Mouse (Mus musculus) heart, postnatal 0 days (tissue): ENCODE results near the gene Esrrg. TPM values are rescaled to one million over a fixed set of nuclear protein-coding genes. Genes with fewer than 3 reads are reported as not detected.

Experiments
- ATAC-seq: fragments of 200-750 bp; cut with Nextera tagmentation; 2 replicates; pipeline ENCODE4 v1.8.0; 2017; ENCODE audit warnings: low read depth, moderate number of reproducible peaks, moderate library complexity; ENCODE audit not compliant: insufficient read depth
- DNase-seq: peaks from one replicate; pipeline ENCODE4 v3.0.0-alpha.2; 2016; ENCODE audit warnings: low spot score
- H3K27ac ChIP-seq: fragments of 300-500 bp; sonication (generic); 2 replicates; pipeline ENCODE4 v1.5.1; 2014; ENCODE audit warnings: low read depth, mild to moderate bottlenecking
- H3K27me3 ChIP-seq: fragments of 300-500 bp; sonication (generic); 2 replicates; pipeline ENCODE4 v1.6.1; 2014; ENCODE audit warnings: low read length, mixed read lengths; ENCODE audit not compliant: control insufficient read depth, insufficient read depth
- H3K36me3 ChIP-seq: fragments of 300-500 bp; sonication (generic); replicated peaks from 2 replicates; pipeline ENCODE4 v1.6.1; 2014; ENCODE audit warnings: low read length, mixed read lengths; ENCODE audit not compliant: control insufficient read depth, insufficient read depth
- H3K4me1 ChIP-seq: fragments of 300-500 bp; sonication (generic); 2 replicates; pipeline ENCODE4 v1.6.1; 2014; ENCODE audit warnings: antibody characterized with exemption; ENCODE audit not compliant: control insufficient read depth, insufficient read depth
- H3K4me2 ChIP-seq: fragments of 300-500 bp; sonication (generic); 2 replicates; pipeline ENCODE4 v1.6.1; 2014; ENCODE audit warnings: low read depth, mild to moderate bottlenecking, low read length, moderate library complexity
- H3K4me3 ChIP-seq: fragments of 300-500 bp; sonication (generic); 2 replicates; pipeline ENCODE4 v1.5.1; 2014; ENCODE audit warnings: low read depth, low read length
- H3K9ac ChIP-seq: fragments of 300-500 bp; sonication (generic); replicated peaks from 2 replicates; pipeline ENCODE4 v1.6.1; 2014; ENCODE audit warnings: low read depth, low read length, mixed read lengths
- H3K9me3 ChIP-seq: fragments of 300-500 bp; sonication (generic); replicated peaks from 2 replicates; pipeline ENCODE4 v1.6.1; 2016; ENCODE audit warnings: low read length; ENCODE audit not compliant: control insufficient read depth
- CTCF ChIP-seq: IDR thresholded peaks from 2 replicates; pipeline ENCODE4 v1.5.1; 2016; ENCODE audit warnings: antibody characterized with exemption, control low read depth, low read depth
- EP300 ChIP-seq: IDR thresholded peaks from 2 replicates; pipeline ENCODE4 v1.6.1; 2016; ENCODE audit warnings: antibody characterized with exemption, low read depth
- WGBS: fragments of 180-500 bp; shearing (Covaris S2); extraction: QIAGEN DNeasy Blood & Tissue Kit; methylation state at CpG from one replicate; pipeline ENCODE4 v1.1.7; 2014; 5-methylcytosine and 5-hydroxymethylcytosine counted together
- polyA plus RNA-seq: library from polyadenylated mRNA; unstranded; fragments of >200 nt; fragmentation: Nextera tagmentation; extraction: Ambion mirVana; gene quantifications from 2 replicates; pipeline ENCODE4 v1.2.1, GENCODE M21; 2015
- total RNA-seq: library from RNA; depleted of rRNA; stranded (reverse); fragments of >200 nt; gene quantifications from 2 replicates; pipeline ENCODE4 v1.2.3, GENCODE M21; 2014; ENCODE audit warnings: low replicate concordance

Esrrg gene
- total and polyA plus RNA-seq, 2 experiments from 2014 or later = 11.5 to 16.8 TPM

DNA sequence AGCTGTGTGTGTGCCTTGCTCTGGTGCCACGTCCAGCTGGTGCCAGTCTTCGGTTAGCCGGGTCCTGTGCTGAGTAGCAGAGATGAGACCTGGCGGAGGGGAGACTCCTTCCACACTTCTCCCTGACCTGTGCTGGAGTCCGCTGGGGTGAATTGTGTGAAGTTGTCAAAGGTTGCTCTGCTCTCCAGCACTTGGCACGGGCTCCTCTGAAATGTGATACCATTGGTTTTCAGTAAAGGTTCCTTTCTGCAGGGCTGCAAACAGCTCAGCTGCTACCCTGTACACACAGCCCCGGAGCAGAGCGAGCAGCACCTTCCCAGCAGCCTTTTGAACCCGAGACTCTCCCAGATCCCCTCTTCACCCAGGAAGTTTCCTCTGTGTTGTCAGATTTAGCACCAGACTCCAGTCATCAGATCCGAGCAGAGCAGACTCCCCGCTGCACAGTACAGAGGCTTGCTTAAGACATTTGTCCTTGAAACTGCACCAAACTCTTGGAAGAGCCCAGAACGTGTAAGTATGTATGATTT is 53.6 kb downstream of the Esrrg start:
- Histone ChIP-seq H3K9me3 (no peaks in the 10 kb centered on the region), H3K27me3 (no peaks in the 10 kb centered on the region), H3K36me3 (no peaks in the 10 kb centered on the region), H3K27ac (peak overlapping the region; percentile 59), H3K4me2 (peak overlapping the region; percentile 53), H3K9ac (no peak overlapping the region; the same call in 1 of the 2 replicates), H3K4me1 (peaks cover 9% of the 10 kb centered on the region; the same call in 1 of the 2 replicates), H3K4me3 (peak overlapping the region; percentile 31)
- ATAC-seq = peak; percentile 67
- TF ChIP-seq EP300 (no peak), CTCF (no peak)
- WGBS = 24% methylated on average over 12 of the region's 12 CpGs
- peak; percentile 55 for DNase-seq

DNA sequence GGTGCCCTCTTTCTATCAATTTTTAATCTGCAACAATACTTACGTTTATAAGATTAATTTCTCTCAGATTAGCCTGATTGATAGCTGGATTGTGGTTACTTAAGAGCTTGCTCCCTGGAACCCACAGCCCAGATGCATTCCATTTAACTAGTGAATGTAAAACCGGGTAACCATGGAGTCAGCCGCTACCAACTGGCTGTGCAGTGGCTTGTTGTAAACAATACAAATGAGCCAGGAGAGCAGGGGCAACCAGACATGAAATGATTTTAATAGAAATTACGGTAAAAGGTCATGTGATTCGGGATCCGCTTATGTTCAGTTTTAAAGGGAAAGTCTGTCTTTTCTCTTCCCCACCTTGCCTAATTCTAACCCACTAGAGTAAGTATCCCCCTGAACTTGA is 54.8 kb downstream of the Esrrg start:
- WGBS = 81% methylated on average over 6 of the region's 6 CpGs
- Histone ChIP-seq H3K4me2 (peak overlapping the region; percentile 53), H3K9me3 (no peaks in the 10 kb centered on the region), H3K36me3 (no peaks in the 10 kb centered on the region), H3K27ac (no peak overlapping the region), H3K4me1 (peaks cover 9% of the 10 kb centered on the region; the same call in 1 of the 2 replicates), H3K9ac (no peak overlapping the region), H3K4me3 (0 out of 2 replicates have a peak overlapping the region, but pooled peaks have one; percentile 31), H3K27me3 (no peaks in the 10 kb centered on the region)
- no peak for DNase-seq
- TF ChIP-seq EP300 (no peak), CTCF (no peak)
- ATAC-seq = no peak

DNA sequence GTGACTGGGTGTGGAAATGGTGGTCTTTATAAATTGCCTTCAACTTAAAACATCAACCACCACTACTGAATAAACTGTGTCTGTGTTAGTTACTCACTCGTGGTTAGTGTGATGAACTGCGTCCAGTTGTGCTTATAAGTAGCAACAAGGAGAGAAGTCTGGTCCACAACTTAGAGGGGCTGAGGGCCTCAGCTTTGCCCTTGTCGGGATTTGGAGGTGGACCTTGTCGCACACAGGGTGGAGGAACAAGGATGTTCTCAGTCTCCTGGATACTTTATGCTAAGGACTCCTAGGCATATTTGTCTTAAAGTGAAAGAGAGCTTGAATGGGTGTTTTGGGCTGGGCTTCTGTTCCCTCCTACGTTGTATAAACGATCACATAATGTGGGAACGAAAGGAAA is 55.7 kb downstream of the Esrrg start:
- H3K4me2 ChIP-seq = no peak overlapping the region

DNA sequence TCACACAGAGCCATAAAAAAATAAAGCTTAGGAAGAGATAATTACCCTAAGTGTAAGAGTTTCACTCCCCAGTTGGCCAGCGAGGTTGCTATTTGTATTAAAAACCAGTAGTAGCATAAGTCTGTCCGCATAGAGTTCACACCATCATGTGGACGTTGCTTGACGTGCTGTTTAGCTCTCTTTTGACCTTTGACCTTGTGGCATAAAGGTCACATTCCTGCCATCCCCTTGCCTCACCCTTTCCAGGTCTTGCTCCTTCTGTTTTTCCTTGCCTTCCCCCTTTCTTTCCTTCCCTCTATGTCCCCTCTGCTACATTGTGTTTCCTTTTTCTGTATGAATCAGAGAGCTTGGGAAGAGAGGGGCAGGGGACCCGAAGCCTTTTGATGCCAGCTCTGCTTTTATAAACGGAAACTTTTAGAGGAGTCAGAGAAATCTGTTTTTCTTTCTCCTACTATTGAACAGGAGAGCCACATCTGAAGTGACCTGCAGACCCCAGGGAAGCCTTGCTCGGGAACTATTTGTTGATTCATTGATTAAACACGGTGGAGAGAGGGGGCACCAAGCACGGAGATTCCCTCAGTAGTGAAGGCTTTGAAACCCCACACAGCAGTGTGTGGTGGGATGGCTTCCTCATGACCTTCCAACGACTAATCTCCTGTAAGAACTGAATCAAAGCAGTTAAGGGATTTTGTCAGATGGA is 57.5 kb downstream of the Esrrg start:
- peaks cover 9% of the 10 kb centered on the region; the same call in 1 of the 2 replicates for H3K4me1 ChIP-seq
- ATAC-seq = no peak
- H3K9me3 ChIP-seq = no peaks in the 10 kb centered on the region
- H3K27me3 ChIP-seq = no peaks in the 10 kb centered on the region
- no peak overlapping the region for H3K4me3 ChIP-seq
- 58% methylated on average over 10 of the region's 10 CpGs for WGBS
- no peak overlapping the region for H3K27ac ChIP-seq
- no peak for DNase-seq
- H3K36me3 ChIP-seq = no peaks in the 10 kb centered on the region
- TF ChIP-seq EP300 (no peak), CTCF (no peak)
- H3K9ac ChIP-seq = no peak overlapping the region
- H3K4me2 ChIP-seq = no peak overlapping the region

More for the DNA sequence above, 55.7 kb downstream of the Esrrg start:
- DNase-seq = no peak
- H3K27ac ChIP-seq = no peak overlapping the region
- H3K9ac ChIP-seq = no peak overlapping the region
- TF ChIP-seq CTCF (no peak), EP300 (no peak)
- 84% methylated on average over 7 of the region's 7 CpGs for WGBS
- H3K4me1 ChIP-seq = peaks cover 9% of the 10 kb centered on the region; the same call in 1 of the 2 replicates
- no peaks in the 10 kb centered on the region for H3K36me3 ChIP-seq
- no peak overlapping the region for H3K4me3 ChIP-seq
- H3K9me3 ChIP-seq = no peaks in the 10 kb centered on the region
- ATAC-seq = no peak
- H3K27me3 ChIP-seq = no peaks in the 10 kb centered on the region

DNA sequence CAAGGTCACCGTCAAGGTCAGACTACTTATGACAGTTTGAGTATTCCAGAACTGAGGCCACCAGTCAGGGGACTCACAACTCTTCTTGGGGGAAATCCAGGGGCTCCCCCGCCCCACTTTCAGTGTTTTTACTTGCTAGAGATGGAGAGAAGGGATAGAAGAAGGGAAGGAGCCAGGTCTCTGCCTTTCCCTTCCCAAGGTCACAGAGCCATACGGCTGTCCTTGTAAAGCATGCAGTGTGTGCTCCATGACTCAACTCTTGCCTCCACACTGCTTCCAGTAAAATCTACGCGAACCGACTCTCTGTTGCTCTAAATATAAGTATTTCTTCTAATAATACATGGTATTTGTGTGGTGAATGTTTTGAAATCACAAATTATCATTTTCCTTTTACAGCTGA is 61.2 kb downstream of the Esrrg start:
- no peak overlapping the region for H3K4me3 ChIP-seq
- no peaks in the 10 kb centered on the region for H3K27me3 ChIP-seq
- DNase-seq = no peak
- no peak for ATAC-seq
- H3K4me1 ChIP-seq = 0 out of 2 replicates have a peak, but pooled peaks cover 4% of the 10 kb centered on the region
- WGBS = 84% methylated on average over 6 of the region's 6 CpGs
- no peak overlapping the region for H3K9ac ChIP-seq
- H3K27ac ChIP-seq = 0 out of 2 replicates have a peak overlapping the region, but pooled peaks have one; percentile 39
- no peaks in the 10 kb centered on the region for H3K9me3 ChIP-seq
- H3K4me2 ChIP-seq = no peak overlapping the region
- no peaks in the 10 kb centered on the region for H3K36me3 ChIP-seq
- TF ChIP-seq CTCF = no peak
